In genomic region chr2:50579620-50580019, GRCm38 (mm10) we compare ENCODE assay signal across 10 mouse cellular contexts.
"Had no signal": no experiment of that assay in that cellular context is flagged by ENCODE, and none has a peak within 500 bp of the region (broad histone marks: within the 10 kb centered on the region; RNA-seq: fewer than 3 reads in every experiment).

No protein-coding gene starts in this region.

- ATAC-seq: intestine, embryonic 15.5 days; liver, postnatal 0 days; midbrain, embryonic 13.5 days had no signal

- H3K27me3 ChIP-seq: intestine, embryonic 15.5 days; liver, embryonic 13.5 days; midbrain, embryonic 13.5 days had no signal

- H3K36me3 ChIP-seq: intestine, embryonic 15.5 days; liver, embryonic 13.5 days; midbrain, embryonic 13.5 days had no signal

- H3K4me2 ChIP-seq: intestine, embryonic 15.5 days; liver, embryonic 13.5 days; midbrain, embryonic 13.5 days had no signal

- DNase-seq: kidney, adult 18-20 months; kidney, postnatal 10 days; liver; liver, embryonic 13.5 days; liver, postnatal 0 days; thymus, adult 18-20 months; thymus, postnatal 14 days had no signal

- H3K9me3 ChIP-seq: intestine, embryonic 15.5 days; liver, embryonic 13.5 days; midbrain, embryonic 13.5 days had no signal

- H3K9ac ChIP-seq: intestine, embryonic 15.5 days; liver, embryonic 13.5 days; liver, postnatal 0 days; midbrain, embryonic 13.5 days had no signal

- H3K4me3 ChIP-seq: intestine, embryonic 15.5 days; left cerebral cortex, adult 2 months; liver, embryonic 13.5 days; midbrain, embryonic 13.5 days had no signal

- H3K4me1 ChIP-seq: intestine, embryonic 15.5 days; liver, embryonic 13.5 days; midbrain, embryonic 13.5 days had no signal

- H3K27ac ChIP-seq: intestine, embryonic 15.5 days; left cerebral cortex, adult 2 months; liver, embryonic 13.5 days; midbrain, embryonic 13.5 days had no signal
